Mouse (Mus musculus) heart, postnatal 36 days (tissue): Measurements from ENCODE around the gene Olfr733. TPM values are rescaled to one million over a fixed set of nuclear protein-coding genes. Genes with fewer than 3 reads are reported as not detected.

Source experiments
- DNase-seq, 2 experiments: peaks; one replicate each; pipeline ENCODE4 v3.0.0; 2021 to 2022
- intact Hi-C: fragments of 180-260 bp; cut with DNase I; formaldehyde crosslinking; loops from one replicate; pipeline ENCODE4 v1.15.1; 2025
- total RNA-seq, 2 experiments: library from RNA; stranded (reverse); gene quantifications; 2 replicates each; pipeline ENCODE4 v1.2.3; 2021

Olfr733 gene
- total RNA-seq: not detected

- intact Hi-C loops: no loop called here
- DNase-seq: no peak
These were observed at the start of gene Olfr733 for GRCm38 (mm10) chr14:50301422-50301821. Gene Olfr733, minus strand, starts transcription at chr14:50301522.

GRCm38 (mm10) chr14:50348796-50349195, 47.5 kb upstream of the Olfr733 start, which contains the start of gene Olfr735:
Gene Olfr735, minus strand, starts transcription at chr14:50348872.
- no peak for DNase-seq
- intact Hi-C loops: no loop called here

- intact Hi-C loops: no loop called here
- DNase-seq: no peak
These were observed 25.3 kb upstream of the Olfr733 start, which contains the start of gene Olfr734 for GRCm38 (mm10) chr14:50326661-50327060. Gene Olfr734, minus strand, starts transcription at chr14:50326761.

GRCm38 (mm10) chr14:50284106-50284505, 17.2 kb downstream of the Olfr733 start, which contains the start of gene Olfr732:
Gene Olfr732, minus strand, starts transcription at chr14:50284206.
- no peak for DNase-seq
- intact Hi-C loops: no loop called here

Other genes with a start within 250 kb of the Olfr733 start
- gene Olfr726, start 210.6 kb downstream of the Olfr733 start, total RNA-seq: not detected
- gene Olfr727, start 178.3 kb downstream of the Olfr733 start, total RNA-seq: not detected
- gene Olfr728, start 158.8 kb downstream of the Olfr733 start, total RNA-seq: not detected
- gene Olfr729, start 148.6 kb downstream of the Olfr733 start, total RNA-seq: not detected
- gene Olfr730, start 113.3 kb downstream of the Olfr733 start, total RNA-seq: not detected
- not detected for gene Olfr731, start 59.7 kb downstream of the Olfr733 start, total RNA-seq
- not detected for gene Olfr732, start 17.3 kb downstream of the Olfr733 start, total RNA-seq
- gene Olfr734, start 25.2 kb upstream of the Olfr733 start, total RNA-seq: not detected
- gene Olfr735, start 47.4 kb upstream of the Olfr733 start, total RNA-seq: not detected
- under 1 TPM in 1 of 2 experiments, not detected in 1; 0.08 TPM for gene Tlr11, start 56.4 kb upstream of the Olfr733 start, total RNA-seq
- gene Olfr736, start 79.6 kb upstream of the Olfr733 start, total RNA-seq: not detected
- not detected for gene Olfr738, start 106.0 kb upstream of the Olfr733 start, total RNA-seq
- not detected for gene Olfr739, start 117.1 kb upstream of the Olfr733 start, total RNA-seq
- not detected for gene Olfr740, start 144.0 kb upstream of the Olfr733 start, total RNA-seq
- not detected for gene Olfr741, start 171.2 kb upstream of the Olfr733 start, total RNA-seq
- gene Olfr742, start 202.1 kb upstream of the Olfr733 start, total RNA-seq: not detected
- not detected for gene Olfr743, start 220.3 kb upstream of the Olfr733 start, total RNA-seq